Mouse (Mus musculus): ENCODE results near the gene Mta3.

The Mta3 gene

DNA sequence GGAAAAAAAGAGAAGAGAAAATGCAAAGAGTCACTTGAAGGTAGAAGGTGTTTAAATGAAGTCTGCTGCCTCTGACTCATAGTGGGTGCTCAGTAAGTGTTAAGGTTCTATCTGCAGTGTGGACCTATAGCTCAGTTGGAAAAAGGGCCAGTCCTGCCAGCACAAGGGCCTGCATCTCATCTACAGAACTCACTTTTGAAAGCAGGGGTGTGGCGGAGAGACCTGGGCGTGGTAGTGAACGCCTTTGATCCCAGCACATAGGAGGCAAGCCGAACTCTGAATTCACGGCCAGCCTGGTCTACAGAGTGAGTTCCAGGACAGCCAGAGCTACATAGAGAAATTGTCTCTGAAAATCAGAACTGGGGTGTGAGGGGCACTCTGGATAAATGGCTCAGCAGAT lies 104.3 kb downstream of the Mta3 start:
- DNase-seq (ENCODE audit: low spot score): no peak

DNA sequence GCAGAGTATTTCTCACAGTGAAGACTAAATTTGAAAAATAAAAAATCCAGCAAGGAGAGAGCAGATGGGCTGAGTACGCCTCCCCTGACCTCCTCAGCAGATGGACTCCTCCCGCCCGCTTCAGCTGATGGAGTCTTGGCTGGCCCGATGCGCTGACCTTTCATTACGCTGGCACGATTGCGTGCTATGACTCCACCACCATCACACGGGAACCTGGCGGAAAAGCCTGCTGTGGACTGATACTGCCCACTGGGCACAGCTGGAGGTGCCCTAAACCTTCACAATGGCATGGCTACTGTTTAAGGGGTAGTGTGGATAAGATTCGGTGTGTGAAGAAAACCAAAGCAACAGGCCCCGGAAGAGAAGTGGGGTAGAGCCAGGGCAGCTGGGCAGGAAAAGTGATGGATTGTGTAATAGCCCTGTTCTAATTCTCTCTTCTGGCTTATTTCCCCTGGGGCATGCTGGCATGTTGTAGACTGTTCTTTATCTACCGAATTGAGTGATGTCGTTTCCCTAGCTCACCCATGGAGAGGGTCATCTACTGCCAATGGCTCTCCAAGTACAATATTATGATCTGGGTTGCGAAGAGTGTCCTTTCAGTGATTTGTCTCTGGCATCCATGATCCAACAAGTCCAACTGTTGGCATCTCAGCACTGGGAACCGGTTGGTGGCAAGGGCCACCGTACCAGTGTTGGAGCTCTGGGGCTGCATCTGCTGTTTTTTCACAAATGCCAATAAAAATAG lies 106.4 kb downstream of the Mta3 start:
- no peak for DNase-seq (ENCODE audit: low spot score)

DNA sequence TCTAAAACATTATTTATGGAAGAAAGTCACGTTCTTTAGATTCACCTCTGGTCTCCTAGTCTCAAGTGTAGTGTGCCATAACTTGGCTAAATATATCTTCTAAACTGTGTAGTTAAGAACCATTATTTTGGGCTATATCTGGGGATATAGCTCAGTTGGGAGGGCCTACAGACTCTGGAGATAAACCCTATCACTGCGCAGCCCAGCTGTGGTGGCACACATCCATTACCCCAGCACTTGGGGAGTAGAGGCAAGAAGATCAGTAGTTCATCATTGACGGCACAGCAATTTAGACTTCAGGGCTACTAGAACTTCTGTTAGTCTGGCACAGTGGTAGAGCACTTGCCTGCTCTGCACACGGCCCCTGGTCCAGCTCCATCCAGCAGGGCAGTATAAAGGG lies 107.1 kb downstream of the Mta3 start:
- DNase-seq (ENCODE audit: low spot score): no peak

DNA sequence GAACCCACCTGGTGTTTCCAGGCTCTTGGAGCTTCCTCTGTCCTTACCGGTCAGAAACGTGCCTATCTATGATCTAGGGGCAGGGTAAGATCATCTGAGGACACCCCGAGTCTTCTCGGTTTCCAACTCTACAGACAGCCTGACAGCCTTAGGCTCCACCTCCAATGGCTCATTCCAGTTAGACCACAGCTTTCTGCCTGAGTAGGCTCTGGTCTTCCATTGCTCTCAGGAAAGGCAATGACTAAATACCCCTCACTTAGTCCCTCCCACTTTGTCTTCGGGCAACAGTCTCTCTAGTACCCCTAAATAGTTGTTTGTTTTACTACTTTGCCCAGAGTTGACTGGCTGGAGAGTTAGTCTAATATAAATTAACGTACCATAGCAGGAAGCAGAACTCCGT lies 111.0 kb downstream of the Mta3 start:
- DNase-seq (ENCODE audit: low spot score): no peak

DNA sequence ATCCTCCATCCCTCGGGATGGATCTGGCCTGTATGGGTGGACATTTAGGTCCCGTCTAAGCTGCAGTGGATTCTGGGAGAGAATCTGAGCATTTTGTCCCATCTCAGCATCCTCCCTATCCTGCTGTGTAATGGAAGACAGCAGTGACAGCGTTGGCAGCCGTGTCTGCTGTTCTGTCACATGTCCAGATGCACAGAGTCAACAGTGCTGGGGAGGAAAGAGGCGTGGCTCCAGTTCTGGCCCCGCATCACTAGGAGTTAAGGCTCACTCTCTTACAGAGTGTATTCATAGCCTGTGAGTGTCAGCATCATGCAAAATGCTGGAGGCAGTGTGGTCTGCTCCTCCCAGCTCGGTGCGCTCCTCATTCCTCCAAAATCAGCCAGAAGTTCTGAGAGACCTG lies 113.5 kb downstream of the Mta3 start:
- no peak for DNase-seq (ENCODE audit: low spot score)

DNA sequence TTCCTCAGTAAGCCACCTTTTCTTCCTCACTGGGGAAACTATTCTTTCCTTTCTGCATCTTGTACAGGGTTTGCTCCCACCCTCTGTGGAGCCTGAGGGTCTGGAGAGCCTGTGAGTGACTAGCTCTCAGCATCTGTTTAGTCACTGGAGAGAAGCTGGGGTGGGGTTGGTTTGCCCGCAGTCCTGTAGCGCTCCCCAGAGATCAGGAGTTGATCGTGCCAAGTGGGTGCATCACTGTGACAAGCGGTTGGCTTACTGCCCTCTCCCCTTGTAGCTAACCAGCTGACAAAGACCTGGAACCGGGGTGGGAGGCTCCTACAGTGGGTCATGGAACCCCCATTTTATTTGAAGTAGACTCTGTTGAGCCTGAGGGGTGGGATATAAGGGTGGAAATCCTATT lies 114.7 kb downstream of the Mta3 start:
- no peak for DNase-seq (ENCODE audit: low spot score)

DNA sequence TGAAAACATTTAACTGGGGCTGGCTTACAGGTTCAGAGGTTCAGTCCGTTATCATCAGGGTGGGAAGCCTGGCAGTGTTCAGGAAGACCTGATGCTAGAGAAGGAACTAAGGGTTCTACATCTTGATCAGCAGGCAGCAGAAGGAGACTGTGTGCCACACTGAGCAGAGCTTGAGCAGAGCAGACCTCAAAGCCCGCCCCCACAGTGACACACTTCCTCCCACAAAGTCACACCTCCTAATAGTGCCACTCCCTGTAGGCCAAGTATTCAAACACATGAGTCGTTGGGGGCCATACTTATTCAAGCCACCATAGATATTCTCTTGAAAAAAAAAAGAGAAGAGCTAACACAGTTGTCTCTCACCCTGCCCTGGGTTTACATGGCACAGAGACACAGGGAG lies 115.9 kb downstream of the Mta3 start:
- DNase-seq (ENCODE audit: low spot score): no peak

DNA sequence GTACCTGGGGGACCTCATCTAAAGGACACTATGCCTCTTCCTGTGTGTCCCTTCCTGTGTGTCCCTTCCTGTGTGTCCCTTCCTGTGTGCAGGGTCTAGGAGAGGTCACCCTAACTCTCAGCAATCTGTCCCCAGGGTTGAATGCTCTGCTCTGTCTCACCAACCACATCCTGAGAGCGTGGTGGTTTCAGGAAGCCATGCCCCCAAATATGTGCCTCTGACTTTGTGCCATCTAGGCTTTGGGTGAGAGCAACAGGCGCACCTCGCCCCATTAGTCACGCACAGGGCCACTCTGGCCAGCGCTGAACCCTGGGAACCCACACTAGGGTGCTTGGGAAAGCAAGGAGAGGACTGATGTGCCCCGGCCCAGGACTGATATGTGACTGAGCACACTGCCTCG lies 117.9 kb downstream of the Mta3 start:
- DNase-seq (ENCODE audit: low spot score): no peak

DNA sequence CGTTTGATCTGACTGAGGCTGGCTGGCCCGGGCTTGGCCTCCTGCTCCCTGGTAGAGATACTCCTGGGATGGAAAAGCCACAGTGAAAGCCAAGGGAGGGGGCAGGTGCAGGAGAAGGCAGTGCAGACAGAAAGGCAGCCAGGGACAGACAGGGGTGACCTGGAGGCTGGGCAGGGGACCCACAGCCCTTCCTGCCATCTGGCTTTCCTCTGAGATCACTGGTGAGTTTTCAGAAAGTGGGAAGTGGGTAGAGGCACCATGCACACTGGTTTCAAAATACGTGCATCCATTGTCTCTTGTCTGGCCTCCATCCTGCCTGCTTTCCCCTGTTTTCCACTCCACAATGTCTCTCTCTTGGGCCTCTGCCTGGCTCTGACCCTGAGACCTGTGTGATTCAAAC lies 123.4 kb downstream of the Mta3 start:
- DNase-seq (ENCODE audit: low spot score): no peak

DNA sequence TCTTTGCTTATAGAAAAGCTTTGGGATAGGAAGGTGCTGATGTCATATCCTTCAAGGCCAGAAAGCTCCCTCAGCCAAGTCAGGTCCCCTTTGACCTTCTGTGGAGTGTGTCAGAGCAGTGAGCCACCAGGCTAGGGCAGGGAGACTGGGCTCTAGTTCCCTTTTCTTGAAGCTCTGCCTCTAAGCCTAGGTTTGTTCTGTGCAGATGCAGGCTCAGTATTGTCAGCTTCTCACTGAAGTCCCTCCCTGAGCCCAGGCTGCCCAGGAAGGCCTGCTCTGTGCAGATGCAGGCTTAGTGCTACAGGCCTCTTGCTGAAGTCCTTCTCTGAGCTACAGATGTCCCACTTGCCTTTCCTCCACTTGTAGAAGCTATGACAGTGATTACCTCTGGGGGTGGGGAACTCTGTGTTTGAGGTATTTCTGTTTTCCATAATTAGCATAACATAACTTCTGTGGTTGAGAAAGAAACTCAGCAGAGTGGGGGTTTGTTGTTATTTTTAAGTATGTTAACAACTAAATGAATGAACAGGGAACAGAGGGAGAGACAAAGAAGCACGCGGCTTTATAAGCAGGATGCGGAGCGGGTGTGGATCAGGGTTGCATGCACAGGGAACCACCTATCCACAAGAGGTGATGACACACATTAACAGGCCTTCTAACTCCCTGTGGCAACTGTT lies 124.8 kb downstream of the Mta3 start:
- no peak for DNase-seq (ENCODE audit: low spot score)

DNA sequence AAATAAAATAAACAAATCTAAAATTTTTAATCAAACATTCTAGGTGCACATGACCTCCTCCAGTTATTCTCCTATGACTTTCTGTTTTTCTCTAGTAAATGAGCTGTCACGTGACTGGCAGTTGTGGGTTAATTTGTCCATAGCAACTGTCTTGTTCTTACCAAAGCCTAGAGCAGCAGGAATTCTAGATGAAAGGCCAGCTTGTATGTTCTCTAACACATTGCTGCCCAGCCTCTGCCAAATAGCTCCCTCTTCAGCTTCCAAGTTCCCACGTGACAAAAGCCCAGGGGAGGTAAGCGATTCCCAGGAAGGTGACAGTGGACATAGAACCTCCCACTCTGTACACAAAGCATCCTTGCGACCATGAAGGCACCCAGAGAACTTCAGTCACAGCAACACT lies 128.2 kb downstream of the Mta3 start:
- DNase-seq (ENCODE audit: low spot score): no peak

DNA sequence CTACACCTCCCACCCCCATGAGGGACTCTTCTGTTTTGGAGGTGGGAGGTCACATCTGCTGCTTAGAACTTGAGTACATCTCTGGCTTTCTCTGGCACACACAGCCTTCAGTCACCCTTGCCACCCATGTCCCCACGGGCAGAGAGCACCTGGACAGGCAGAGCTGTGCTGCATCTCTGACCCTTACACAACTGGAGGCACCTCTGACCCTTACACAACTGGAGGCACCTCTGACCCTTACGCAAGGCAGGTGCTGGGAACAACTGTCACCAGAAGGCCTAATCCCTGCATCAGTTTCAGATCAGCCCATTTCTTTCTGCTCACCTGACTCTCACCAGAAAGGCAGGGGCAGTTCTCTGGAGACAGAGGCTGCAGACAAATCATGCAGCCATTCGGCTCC lies 130.1 kb downstream of the Mta3 start:
- no peak for DNase-seq (ENCODE audit: low spot score)

DNA sequence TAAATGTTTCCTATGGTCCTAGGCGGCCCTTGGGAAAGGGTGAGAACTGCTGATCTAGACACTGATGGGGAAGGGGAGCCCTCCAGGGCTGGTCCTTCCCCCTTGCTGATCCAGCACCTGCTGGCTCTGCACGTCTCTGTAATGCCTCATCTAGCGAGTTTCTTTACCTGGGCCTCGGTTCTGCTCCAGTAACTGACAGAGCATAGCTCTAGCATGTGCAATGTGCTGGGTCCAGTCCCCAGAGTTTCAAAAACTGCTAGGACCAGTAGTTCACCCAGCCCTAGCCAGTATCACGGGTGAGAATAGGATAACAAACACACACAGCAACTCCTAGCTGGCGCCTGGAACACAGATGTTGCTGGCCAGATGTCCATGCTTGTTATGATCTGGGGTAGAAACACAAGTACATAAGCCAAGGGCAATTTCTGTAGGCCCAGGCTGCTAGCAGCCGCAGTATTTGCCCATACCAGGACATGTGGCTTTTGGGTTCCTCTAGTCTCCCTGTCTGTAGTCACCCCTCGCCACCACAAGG lies 131.8 kb downstream of the Mta3 start:
- DNase-seq (ENCODE audit: low spot score): no peak

DNA sequence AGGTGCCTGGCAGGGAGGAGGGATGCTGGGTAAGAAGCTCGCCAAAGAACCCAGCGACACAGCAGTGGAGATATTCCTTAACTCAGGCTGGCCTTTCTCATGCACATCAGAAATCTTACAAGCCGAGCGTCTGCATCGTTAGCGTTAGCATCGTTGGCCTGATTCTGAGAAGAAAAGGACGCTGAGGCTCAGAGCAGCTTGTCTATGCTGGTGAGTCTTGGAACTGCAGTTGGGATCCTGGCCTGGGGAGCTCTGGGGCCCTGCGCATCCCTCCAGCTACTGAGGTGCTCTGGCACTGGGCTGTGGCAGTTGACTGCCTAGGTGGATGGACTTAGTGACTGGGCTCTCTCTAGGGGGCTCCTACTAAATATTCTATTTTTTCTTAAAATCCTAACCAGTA lies 133.2 kb downstream of the Mta3 start:
- no peak for DNase-seq (ENCODE audit: low spot score)

DNA sequence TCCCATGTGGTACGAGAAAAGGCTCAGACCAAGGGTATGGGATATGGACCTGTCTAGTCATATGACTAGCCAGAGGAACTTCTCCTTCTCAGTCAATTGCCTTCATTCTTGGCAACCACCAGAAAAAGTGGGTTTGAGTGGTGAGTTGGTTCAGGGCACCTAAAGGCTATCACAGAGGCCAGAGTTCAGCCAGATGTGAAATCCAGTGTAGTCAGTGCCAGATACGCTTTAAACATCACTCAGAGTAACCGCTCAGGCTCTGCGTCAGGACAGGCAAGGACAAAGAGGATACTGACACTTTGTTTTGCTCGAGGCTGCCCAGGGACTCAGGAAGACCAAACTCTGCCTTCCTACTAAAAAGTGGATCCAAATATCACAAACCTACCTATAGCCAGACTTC lies 135.0 kb downstream of the Mta3 start:
- no peak for DNase-seq (ENCODE audit: low spot score)

DNA sequence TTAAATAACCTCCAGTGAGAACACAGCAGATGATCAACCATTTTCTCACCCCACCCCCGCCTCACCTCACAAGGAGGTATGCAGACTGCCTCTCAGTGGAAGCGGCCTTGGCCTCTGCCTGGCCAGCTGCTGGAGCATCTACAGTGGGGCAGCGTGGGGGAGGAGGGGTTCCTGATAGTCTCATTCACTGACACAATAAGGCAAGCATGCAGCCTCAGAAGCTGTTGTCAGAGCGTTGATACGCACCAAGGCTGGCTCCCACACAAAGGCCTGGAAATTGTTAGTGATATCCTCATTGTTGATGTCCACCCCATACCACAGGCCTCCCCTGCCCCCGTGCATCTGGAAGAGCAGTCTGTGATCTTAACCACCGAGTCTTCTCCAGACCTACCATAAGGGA lies 137.8 kb downstream of the Mta3 start:
- DNase-seq (ENCODE audit: low spot score): peak; percentile 42

DNA sequence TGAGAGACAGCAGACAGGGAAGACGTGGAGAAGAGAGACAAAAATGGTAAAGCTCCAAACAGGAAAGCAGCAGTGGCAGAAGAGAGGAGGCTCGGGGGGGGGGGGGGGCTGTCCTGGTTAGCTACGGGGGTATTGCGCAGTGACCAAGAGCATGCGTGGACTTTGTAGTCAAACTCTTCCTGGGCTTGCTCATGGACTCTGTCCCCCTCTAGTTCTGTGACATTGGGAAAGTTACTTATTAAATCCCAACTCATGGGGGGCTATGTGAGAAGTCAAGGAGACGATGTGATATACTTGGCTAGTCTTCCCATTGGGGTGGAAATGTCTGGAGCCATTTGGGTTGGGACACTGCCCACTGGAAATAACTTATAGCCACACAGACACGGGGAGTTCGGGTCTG lies 139.6 kb downstream of the Mta3 start:
- no peak for DNase-seq (ENCODE audit: low spot score)

DNA sequence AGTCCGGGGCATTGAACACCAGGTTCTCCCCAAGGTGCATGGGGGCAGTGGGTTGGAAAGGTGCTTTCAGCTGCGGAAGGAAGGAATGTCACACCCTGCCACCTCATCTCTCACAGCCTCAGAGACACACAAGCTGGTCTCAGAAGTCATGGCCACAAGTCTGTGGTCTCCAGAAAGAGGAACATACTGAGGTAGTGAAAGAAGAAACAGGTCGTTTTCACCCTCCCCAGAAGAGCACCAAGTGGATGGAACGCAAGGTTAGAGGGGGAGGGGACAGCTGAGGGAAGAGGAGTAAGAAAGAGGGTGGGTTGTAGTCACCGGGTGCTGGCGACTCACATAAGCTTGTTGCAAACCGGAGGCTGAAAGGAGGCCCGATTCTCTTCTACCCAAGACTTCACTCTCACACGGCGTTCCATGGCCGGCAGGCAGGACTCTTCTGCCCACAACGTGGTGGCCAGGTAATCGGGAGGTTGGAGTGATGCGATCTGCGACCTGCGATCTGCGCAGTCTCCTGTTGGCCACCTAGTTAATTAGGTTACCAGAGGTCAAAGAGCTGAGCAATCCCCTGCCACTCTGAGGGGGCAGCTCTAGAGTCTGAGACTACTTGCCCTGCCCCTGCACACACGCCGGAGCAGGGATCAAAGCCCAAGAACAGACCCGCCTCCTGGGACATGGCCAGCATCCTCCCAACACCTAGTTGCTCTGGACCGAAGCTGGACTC lies 140.5 kb downstream of the Mta3 start:
- DNase-seq (ENCODE audit: low spot score): no peak

DNA sequence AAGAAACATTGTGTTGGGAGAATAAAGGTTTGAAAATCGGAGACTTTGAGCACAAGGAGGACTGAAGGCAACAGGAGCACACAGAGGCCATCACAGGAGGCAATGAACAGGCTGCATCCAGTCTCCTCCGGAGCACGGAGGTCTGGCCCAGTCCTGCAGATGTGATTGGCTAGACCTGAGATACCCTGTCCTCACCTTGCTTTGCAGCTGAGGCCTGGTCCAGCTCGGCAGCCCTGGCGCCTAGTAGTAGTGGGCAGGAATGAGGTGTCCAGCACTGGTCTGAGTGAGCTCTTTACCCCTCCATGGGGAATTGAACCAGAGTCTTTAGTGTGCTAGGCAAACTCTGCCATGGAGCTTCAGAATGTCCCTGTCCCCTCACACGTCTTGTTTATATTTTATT lies 141.1 kb downstream of the Mta3 start:
- DNase-seq (ENCODE audit: low spot score): no peak

DNA sequence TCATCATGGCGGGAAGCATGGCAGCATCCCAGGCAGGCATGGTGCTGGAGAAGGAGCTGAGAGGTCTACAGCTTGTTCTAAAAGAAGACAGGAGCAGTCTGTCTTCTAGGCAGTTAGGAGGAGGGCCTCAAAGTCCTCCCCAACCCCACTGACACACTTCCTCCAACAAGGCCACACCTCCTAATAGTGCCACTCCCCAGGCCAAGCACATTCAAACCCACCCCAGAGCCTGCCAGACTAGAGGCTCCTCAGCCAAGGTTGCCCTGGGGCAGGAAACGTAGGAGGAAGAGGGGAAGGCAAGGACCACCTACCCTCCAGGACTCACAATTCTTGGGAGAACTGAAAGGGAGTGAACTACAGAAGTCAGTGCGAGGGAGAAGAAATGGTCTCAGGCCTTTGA lies 141.9 kb downstream of the Mta3 start, which contains the start of gene Haao:
Gene Haao (minus strand): TSS at position 149 of the 400 bp plus-strand sequence.
- no peak for DNase-seq (ENCODE audit: low spot score)

DNA sequence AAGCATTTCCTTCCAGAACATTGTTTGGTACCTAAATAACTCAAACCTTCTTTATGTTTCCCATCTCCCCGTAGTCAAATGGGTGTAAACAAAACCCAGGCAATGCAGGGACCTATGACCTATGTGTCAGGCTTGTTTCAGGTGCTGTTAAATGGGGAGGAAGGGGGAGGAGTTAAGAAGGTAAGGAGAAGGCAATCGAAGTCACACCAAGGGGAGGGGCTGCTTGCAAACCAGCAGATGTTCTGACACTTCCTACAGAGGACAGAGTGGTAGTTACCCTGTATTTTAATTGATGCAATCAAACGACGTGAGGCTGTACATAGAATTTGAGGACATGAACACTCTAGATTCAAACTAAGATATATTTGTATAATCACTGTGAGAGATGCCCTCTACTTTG lies 142.5 kb downstream of the Mta3 start:
- DNase-seq (ENCODE audit: low spot score): no peak

DNA sequence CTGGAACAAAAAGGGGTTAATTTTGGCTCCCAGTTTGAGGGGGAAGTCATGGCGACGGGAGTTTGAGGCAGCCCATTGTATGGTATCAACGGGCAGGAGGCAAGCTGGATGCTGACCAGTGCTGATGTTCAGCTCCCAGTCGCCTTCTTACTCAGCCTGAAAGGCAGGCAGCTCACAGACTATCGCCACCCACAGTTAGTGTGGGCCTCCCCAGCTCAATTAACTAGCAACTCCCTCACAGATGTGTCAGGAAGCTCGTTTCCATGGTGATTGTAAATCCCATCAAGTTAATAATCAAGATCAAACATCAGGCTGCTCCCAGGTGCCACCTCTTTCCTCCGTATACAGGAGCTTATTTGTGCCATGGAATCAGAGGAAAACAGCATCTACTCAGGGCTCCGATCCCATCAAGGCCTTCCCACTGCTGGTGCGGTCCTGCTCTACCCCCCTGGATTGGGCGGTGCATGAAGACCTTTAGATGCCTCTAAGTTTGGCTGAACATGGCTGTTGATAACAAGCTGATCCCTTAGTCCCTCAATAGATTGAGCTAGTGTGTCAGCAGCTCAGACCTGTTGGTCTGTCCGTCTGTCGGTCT lies 143.2 kb downstream of the Mta3 start:
- DNase-seq (ENCODE audit: low spot score): no peak

DNA sequence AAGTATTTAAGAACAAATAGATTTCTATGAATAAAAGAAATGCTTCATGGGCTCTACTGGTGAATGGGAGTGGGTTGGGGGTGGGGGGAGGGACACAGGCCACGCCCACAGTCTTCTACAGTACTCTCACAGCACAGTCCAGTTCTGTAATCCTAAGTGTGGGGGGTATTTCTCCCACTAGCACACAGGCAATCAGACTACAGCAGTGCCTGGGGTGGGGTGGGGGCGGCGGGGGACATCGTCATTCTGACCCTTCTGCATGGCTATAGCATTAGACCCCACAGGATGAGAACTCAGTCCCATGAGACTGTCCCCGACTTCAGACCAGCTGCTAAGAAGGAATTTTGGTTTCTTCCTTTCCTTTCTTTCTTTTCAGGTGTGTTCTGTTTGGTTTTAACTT lies 143.8 kb downstream of the Mta3 start:
- DNase-seq (ENCODE audit: low spot score): no peak
